Mouse (Mus musculus) urinary bladder, adult 2 months (tissue): Measurements from ENCODE around the gene Ybx2. TPM values are rescaled to one million over a fixed set of nuclear protein-coding genes. Genes with fewer than 3 reads are reported as not detected.
A peak's percentile ranks its signal among the peaks of the same experiment; 100 is the strongest.

Experiments
- DNase-seq: peaks from one replicate; pipeline ENCODE4 v3.0.0; 2022; ENCODE audit warnings: low spot score
- polyA plus RNA-seq: library from polyadenylated mRNA; depleted of rRNA; stranded (reverse); fragments of >200 nt; gene quantifications from 2 replicates; pipeline ENCODE4 v1.2.3, GENCODE M21; 2012

Ybx2 gene
- polyA plus RNA-seq, 1 experiment: 6.2 TPM

DNA sequence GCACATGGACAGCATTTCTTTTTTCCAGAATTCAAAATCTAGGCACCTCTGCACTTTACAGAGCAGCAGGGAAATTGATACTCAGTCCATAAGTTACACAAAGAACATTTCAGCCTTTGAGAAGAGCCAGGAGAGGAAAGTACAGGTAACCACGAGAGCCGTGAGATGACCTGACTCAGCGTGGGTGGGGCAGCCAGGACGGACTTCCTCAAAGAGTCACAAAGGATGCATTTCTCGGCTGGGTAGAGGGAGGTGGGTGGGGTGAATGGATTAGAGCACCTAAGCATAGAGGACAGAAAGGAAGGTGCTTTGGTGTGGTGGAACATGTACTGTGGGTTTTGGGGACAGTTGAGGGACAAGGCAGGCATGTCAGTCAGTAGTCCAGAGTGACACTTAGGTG is 26.2 kb downstream of the Ybx2 start:
- no peak for DNase-seq

DNA sequence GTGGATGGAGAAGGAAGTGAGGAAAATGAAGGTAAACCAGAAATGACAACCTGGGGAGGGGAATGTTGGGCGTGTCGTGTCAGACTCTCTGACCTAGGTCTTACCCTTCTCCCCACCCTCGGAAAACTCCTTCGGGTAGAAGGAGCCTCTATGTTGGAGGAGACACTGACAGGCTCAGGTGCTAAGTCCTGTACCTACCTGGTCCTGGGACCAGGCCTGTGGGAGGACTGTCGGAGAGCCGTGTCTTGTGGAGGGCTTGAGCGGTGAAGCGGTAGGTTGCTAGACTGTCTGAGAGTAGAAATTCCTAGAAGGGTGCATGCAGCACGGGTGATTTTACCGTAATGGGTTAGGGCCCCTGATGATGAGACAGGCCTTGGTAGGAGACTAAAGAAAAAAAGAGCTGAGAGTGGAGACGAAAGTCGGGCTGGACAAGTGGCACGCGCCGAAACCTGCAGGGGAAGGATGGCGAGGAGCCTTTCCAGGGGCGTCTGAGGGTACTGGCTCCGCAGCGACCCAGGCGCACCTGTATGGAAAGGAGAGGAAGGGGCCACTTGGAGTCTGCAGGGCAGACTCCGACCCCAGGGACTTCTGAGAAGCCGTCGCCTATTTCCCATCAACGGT is 29.2 kb downstream of the Ybx2 start, which contains the start of gene Cldn7:
Cldn7 (plus strand) TSS at position 130 of the 621 bp plus-strand sequence.
- DNase-seq: no peak

DNA sequence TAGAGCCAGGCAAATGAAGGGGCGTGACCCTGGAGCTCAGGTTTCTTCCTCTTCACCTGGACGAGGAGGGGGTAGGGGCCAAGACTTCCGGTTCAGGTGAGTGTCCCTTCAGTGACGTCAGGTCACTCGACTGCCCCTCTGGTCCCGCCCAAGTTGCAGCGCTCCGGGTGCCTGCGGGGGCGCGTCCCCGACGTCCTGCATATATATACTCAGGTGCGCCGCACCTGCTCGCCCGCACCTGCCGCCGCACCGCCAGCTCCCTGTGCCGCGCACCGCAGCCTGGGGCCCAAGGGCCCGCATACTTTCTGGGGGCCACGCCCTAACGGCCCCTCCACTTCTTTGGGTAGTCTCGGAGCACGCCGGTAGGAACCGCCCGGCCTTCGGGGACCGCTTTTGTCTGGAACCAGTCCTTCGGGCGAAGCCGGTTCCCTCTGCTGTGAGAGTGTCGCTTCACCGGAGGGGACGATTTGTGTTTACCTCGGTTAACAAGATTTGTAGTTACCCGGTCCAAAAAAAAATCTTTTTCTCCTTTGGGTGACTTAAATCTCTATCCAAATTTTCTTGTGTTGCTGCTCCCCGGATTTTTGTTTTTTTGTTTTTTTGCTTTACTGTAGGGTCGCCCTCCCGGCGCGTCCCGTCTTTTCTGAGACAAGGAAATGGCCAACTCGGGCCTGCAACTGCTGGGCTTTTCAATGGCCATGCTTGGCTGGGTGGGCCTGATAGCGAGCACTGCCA is 29.8 kb downstream of the Ybx2 start:
- DNase-seq: peak; percentile 65

DNA sequence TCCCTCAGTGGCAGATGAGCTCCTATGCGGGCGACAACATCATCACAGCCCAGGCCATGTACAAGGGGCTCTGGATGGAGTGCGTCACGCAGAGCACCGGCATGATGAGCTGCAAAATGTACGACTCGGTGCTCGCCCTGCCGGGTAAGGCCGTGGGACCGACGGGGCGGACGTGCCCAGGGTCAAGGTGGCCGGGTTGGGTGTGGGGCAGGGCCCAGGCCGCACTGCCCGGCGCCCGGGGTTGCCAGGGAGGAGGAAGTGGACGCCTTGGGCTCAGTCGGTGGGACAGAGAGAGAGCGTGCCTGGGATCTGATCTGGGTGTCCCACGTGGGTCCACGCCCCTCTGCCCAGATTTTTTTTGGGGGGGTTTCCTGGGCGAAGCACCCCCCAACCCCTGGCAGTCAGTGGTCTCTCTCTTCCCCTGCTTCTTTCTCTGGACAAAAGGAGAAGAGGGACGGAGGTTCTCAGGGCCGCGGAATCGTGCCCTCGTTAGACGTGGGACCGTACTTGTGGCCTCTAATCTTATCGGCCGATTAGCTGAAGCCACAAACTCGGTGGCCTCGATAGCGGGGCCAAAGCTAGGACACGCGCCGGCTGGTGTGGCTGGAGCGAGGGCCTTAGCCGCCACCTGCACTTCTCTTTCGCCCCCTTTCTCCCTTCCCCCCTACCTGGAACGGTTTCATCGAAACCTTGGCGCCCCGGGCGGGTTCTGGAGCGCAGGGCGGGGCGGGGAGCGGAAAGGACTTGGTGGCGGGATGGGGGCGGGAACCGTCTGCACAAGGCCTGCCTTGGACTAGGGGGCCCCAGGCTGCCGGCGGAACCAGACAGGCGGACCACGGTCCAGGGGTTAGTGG is 30.6 kb downstream of the Ybx2 start:
- DNase-seq: no peak

DNA sequence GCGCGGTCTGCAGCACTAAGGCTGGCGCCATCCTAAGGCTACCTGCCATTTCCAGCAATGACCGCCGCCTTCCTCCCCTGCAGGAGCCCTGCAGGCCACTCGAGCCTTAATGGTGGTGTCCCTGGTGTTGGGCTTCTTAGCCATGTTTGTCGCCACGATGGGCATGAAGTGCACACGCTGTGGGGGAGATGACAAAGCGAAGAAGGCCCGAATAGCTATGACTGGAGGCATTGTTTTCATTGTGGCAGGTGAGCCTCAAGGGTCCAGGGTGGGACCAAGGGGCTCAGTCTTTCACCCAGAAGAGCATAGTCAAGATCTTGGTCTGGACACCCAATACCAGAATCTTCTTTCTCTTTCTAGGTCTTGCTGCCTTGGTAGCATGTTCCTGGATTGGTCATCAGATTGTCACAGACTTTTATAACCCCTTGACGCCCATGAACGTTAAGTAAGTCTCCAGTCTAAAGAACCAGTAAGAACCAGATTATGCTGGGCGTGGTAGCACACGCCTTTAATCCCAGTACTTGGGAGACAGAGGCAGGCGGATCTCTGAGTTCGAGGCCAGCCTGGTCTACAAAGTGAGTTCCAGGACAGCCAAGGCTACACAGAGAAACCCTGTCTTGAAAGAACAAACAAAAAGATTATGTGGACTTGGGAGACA is 31.4 kb downstream of the Ybx2 start:
- DNase-seq: no peak

DNA sequence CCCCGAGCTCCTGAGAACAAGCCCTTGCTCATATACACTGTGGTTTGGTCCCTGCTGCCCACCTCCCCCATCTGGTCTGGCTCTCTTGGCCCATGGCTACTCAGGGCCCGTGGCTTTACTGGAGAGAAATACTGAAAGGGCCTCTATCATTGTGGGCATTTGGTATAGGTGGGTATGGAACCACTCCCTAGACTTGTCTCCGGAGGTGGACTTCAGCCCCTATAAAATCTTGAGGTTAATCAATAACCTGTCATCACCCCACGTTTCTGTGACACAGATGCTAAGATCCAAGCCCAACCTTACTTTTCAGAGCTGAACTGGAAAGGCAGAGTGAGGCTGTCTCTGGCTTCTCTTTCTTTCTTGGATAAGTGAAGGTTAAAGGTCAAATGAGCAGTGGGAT is 33.2 kb downstream of the Ybx2 start:
- DNase-seq: no peak

DNA sequence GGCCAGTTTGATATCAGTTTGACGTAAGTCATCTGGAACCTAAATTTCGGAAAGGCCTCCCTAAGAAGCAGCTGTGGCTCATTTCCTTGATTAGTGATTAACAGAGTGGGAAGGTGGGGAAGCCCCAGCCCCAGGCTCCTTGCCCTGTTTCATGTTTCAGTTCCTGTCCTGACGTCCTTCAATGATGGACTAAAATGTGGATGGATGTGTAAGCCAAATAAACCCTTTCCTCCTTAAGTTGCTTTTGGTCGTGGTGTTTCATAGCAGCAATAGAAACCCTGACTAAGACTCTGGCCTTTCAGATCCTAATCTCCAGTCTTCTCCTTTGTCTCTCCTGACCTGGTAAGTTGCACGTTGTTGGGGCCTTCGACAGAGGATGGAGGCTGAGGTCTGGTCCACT is 34.6 kb downstream of the Ybx2 start:
- no peak for DNase-seq

DNA sequence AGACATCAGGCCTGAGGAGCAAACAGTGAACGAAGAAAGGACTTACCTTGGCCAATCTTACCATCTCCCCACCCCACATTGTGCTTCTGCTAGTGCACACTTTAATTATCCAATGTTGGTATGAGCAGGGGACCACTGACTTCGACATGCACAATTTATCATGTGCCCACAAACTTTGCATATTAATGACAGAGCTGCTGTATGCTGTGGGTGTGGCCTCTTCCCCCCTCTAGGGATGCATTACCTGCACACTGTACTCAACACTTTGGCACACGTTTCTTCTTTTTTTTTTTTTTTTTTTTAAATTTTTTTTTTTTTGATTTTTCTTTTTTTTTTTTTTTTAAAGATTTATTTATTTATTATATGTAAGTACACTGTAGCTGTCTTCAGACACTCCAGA is 35.2 kb downstream of the Ybx2 start:
- DNase-seq: no peak

DNA sequence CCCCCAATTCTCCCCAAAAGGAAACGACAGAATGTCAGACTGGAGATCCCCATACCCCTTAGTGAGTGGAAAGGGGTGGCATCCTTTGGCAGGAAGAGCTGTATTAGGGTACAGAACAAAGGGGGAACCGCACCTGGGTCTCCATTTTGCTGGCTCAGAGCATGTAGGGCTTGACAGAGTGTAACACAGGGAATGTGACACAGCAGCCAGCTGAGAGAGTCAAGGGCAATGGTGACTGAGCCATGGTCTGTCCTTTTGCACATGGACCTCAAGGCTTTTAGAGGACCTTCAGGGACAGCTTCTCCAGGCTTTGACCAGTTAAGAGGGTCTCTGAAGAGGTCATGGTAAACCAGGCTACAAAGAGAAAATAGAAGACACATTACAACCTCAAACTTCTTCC is 39.3 kb downstream of the Ybx2 start:
- no peak for DNase-seq

DNA sequence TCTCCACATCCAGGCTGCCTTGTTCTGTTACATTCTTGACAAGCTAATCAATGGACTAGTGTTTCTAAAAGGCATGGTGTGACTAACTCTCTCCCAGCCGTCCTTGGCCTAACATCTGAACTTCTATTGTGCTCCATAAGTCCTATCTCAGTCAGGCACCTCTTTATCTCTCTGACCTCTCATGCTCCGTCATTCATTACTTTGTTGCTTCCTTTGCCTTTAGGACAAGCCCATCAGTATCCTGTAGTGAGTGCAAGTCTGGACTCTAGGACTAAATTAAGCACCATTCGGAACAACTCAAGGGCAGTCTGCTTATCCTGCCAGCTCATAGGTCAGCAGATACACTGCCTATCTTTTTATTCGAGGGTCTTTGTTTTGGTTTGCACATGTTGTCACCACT is 40.7 kb downstream of the Ybx2 start:
- no peak for DNase-seq

DNA sequence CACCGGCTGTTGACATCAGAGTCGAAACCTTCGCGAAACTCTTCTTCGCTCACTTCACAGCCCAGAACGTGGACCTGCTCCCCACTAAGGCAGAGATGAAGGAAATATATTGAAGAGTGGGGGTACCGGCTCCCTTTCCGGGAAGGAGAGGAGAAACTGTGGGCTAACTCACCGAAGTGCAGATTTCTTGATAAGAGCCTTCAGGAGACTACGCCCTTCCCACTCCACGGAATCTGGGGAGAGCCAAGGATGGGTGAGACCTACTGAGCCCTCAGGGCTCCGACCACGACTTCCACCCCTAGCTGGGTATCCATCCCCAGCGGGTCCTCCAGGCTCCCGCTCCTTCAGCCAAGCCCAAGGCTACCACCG is 44.2 kb downstream of the Ybx2 start:
- no peak for DNase-seq

DNA sequence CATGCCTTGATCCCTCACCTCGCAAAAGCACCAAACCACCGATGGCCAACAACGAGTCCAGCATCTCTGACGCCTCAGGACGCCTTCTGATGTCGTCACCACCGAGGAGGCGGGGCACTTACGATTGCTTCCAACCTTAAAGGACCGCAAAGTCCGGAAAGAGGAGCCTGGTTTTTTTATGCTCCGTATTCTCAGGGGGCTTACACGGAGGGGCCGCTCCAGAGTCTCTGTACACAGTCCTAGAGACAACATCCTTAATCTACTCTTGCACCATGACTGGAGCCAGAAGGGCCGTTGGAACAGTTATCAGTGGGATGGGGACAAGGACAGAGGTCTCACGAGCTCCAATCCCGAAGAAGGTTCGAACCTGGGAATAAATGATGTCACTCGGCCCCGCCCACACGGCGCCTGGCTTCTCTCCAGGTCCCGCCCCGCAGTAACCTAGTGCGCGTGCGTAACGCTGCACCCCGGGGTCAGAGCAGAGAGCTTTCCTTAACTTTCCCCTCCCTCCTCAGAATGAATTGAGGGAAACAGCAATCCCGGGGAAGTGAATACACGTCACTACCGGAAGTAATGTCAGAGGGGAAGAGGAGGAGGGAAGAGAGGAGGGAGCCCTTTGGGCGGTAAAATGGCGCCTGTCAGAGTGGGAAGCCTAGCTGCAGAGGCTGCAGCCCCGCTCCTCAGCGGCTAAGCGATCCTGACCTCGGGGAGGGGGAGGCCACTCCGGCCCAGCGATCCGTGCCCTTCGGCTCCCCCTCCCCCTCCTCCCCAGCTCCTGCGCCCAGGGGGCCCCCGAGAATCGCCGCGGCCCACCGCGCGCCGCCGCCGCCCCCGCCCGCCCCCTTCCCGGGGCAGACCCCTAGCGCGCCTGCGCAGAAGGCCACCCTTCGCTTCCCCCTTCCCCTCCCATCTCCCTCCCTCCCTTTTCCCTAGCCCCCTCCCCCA is 44.9 kb downstream of the Ybx2 start:
- peak; percentile 94 for DNase-seq

DNA sequence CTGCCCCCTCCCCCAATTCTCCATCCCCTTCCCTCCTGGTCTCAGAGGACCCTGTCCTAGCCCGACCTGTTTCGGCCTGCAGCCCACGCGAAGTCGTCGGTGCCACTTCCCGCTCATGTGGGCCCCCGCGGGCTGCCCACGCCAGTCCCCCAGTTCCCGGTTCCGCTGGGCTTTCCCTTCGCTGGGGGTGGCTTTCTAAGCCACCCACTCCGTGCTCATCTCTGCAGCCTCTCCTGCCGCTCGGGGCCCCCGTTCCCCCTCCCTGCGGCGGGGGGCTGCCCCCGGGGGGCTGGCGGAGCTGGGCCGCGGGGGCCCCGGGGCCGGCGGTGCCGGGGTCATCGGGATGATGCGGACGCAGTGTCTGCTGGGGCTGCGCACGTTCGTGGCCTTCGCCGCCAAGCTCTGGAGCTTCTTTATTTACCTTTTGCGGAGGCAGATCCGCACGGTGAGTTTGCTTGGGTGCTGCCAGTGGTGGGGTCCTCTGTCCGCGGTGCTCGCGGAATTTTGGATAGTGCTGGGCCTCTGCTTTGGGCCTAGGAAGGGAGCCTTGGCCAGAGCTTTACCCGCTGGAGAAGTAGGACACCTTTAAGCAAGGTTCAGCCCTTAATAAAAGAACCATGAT is 45.7 kb downstream of the Ybx2 start, which contains the start of gene Ctdnep1:
Ctdnep1 (plus strand) TSS at position 16 of the 622 bp plus-strand sequence.
- DNase-seq: no peak

DNA sequence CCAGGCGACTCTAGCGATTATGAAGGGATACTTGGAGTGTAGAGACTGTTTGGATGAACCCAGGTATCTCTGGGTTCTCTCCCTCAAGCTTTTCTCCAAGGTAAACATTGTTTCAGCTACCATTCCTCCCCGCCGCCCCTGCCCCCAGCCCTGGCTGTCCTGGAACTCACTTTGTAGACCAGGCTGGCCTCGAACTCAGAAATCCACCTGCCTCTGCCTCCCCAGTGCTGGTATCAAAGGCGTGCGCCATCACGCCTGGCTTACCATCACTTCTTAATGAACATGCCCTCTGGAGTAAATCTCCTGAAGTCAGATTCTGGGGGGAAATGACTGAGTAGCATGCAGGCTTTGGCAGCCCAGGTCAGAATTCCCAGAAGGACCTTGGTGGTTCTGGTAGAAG is 46.6 kb downstream of the Ybx2 start, which contains the start of gene Elp5:
Elp5 (minus strand) TSS at position 293 of the 400 bp plus-strand sequence.
- no peak for DNase-seq

DNA sequence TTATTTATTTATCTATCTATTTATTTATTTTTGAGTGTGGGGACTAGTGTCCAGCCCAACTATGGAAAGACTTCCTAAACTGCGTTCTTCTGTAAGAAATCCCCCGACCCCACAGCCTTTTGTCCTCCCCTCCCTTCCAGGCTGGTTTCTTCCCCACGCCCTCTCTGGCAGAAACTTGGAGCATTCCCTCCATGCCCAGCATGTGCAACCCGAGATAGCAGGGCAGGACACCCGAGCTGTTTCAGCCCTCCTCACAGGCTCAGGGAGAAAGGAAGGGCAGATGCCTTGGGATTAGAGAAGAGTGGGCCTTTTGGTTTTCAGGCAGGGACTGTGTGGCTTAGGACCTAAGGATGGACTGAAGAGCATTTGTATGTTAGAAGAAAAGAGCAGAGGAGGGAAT is 47.3 kb downstream of the Ybx2 start:
- no peak for DNase-seq

DNA sequence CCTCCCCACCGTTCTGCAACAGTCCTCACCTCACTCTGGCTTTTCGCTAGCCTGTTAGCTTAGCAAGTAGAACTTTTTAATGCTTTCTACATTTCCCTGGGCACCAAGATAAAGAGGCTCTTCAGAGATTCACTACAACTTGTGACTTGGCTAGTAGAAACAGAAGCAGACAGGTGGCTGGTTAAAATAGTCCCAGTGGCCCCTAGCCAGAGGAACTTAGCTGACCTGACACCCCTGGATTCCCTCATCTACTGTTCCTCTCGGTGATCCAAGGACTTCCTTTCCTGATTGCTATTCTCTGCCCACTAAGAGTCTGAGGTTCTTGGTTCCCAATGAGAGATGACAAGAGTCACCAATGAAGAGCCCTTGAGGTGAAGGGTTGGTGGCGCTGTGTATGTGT is 47.8 kb downstream of the Ybx2 start:
- DNase-seq: no peak

DNA sequence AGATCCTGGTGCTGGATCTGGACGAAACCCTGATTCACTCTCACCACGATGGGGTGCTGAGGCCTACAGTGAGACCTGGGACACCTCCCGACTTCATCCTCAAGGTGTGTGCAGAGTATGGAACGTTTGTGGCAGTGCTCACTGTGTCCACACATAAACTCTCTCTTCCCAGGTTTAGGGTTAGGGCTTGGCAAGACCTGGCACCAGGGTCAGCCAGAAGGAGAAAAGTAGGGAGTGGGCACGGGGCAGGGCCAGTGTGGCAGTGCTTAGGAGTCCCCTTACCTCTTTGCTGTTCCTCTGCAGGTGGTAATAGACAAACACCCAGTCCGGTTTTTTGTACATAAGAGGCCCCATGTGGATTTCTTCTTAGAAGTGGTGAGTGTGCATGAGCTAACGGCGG is 48.8 kb downstream of the Ybx2 start:
- no peak for DNase-seq

DNA sequence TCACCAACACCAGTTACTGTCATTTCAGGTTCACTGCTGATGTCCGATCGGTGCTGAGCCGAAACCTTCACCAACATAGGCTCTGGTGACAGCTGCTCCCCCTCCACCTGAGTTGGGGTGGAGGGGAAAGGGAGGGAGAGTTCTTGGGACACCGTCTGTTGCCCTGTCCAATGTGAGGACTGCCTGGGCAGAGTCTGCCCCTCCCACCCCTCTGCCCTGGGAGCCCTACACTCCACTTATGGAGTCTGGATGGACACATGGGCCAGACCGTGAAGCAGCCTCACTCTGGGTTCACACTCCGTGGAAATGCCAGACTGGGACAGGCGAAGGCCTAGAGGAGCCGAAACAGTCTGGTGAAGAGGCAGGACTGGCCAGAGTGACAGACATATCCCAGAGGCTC is 54.4 kb downstream of the Ybx2 start:
- DNase-seq: no peak
